Mouse (Mus musculus) CH12.LX (cell line): ENCODE data around the gene Robo3.

Source experiments
- CTCF ChIP-seq, 2 experiments: IDR thresholded peaks in 1 of 2; conservative IDR thresholded peaks in 1 of 2; 2 replicates each; pipeline ENCODE4 v1.5.1; 2011 to 2012; ENCODE audit warnings: low read depth in 2 of 2, low read length in 2 of 2, improper control_type of control experiment in 1 of 2, inconsistent platforms in 1 of 2, mild to moderate bottlenecking in 1 of 2, moderate library complexity in 1 of 2
- MAFK ChIP-seq: IDR thresholded peaks from 2 replicates; pipeline ENCODE4 v1.6.1; 2011; ENCODE audit warnings: low read length, improper control_type of control experiment; ENCODE audit not compliant: insufficient replicate concordance
- POLR2A ChIP-seq: IDR thresholded peaks from 2 replicates; pipeline ENCODE4 v1.6.1; 2011; ENCODE audit warnings: low read depth, mild to moderate bottlenecking, improper control_type of control experiment, low read length
- SIN3A ChIP-seq: IDR thresholded peaks from 2 replicates; pipeline ENCODE4 v1.6.1; 2012; ENCODE audit warnings: low read length, improper control_type of control experiment, inconsistent platforms
- SMC3 ChIP-seq: IDR thresholded peaks from 2 replicates; pipeline ENCODE4 v1.6.1; 2011; ENCODE audit warnings: low read depth, low read length, improper control_type of control experiment
- TCF12 ChIP-seq: IDR thresholded peaks from 2 replicates; pipeline ENCODE4 v1.6.1; 2014; ENCODE audit warnings: low read depth, mild to moderate bottlenecking, inconsistent platforms, low read length, improper control_type of control experiment
- UBTF ChIP-seq: IDR thresholded peaks from 2 replicates; pipeline ENCODE4 v1.6.1; 2012; ENCODE audit warnings: low read depth, mild to moderate bottlenecking, inconsistent platforms, low read length, improper control_type of control experiment, moderate library complexity
- USF1 ChIP-seq: IDR thresholded peaks from 2 replicates; pipeline ENCODE4 v1.6.1; 2014; ENCODE audit warnings: low read depth, mild to moderate bottlenecking, inconsistent platforms, low read length, improper control_type of control experiment

- TF ChIP-seq CTCF (conservative IDR thresholded peaks at IDR 0.05 in 1 of 2, IDR thresholded peaks at IDR 0.05 in 1 of 2; ENCODE audit: low read depth in 2 of 2, low read length in 2 of 2) = peak; percentile 89 to 98
- TF ChIP-seq POLR2A = no peak
- TF ChIP-seq TCF12 = peak; percentile 45; the same call in 1 of the 2 replicates
- no peak for TF ChIP-seq MAFK
- TF ChIP-seq SIN3A = no peak
- TF ChIP-seq SMC3 = peak; percentile 84
- TF ChIP-seq USF1 = no peak
- TF ChIP-seq UBTF = no peak
Observed at GRCm38 (mm10) chr9:37430582-37430981, 2.5 kb downstream of the Robo3 start.
